Comparison of ENCODE assay signal across 8 mouse cellular contexts in genomic region chr1:59316386-59317051, GRCm38 (mm10). TPM values are rescaled to one million over a fixed set of nuclear protein-coding genes. Genes with fewer than 3 reads are reported as not detected.
DNase-seq lines count a peak whose midpoint lies in the region; ATAC-seq lines count a peak whose summit lies in the region.

No protein-coding gene starts in this region.

- DNase-seq in adrenal gland, postnatal 14 days, result peak; percentile 13
- no peak for DNase-seq in adrenal gland, postnatal 10 days
- DNase-seq in CD4-positive, CD25-positive, alpha-beta regulatory T cell, adult 2 months (ENCODE audit: low read depth, low spot score), result peak; percentile 65
- DNase-seq in cerebellum, postnatal 25 days, result peak; percentile 55 to 62
- DNase-seq in urinary bladder, postnatal 14 days (ENCODE audit: low spot score), result no peak

- H3K27ac ChIP-seq in heart, embryonic 15.5 days, result no peak overlapping the region
- H3K27ac ChIP-seq in liver, embryonic 12.5 days, result no peak overlapping the region
- H3K27ac ChIP-seq in neural tube, embryonic 14.5 days (ENCODE audit: low read depth, low read length), result no peak overlapping the region; the same call in 1 of the 2 replicates

- H3K4me1 ChIP-seq in heart, embryonic 15.5 days (replicated peaks), result peaks cover 6% of the 10 kb centered on the region; the same call in 1 of the 2 replicates
- H3K4me1 ChIP-seq in liver, embryonic 12.5 days, result peaks cover 23% of the 10 kb centered on the region
- peaks cover 19% of the 10 kb centered on the region for H3K4me1 ChIP-seq in neural tube, embryonic 14.5 days (ENCODE audit: control insufficient read depth, insufficient read depth, low read length)

- peaks cover 26% of the 10 kb centered on the region for H3K27me3 ChIP-seq in heart, embryonic 15.5 days
- H3K27me3 ChIP-seq in liver, embryonic 12.5 days (replicated peaks), result no peaks in the 10 kb centered on the region
- no peaks in the 10 kb centered on the region for H3K27me3 ChIP-seq in neural tube, embryonic 14.5 days (ENCODE audit: control insufficient read depth, insufficient read depth, low read length)

- H3K36me3 ChIP-seq in heart, embryonic 15.5 days, result no peaks in the 10 kb centered on the region
- no peaks in the 10 kb centered on the region for H3K36me3 ChIP-seq in liver, embryonic 12.5 days
- no peaks in the 10 kb centered on the region for H3K36me3 ChIP-seq in neural tube, embryonic 14.5 days (ENCODE audit: control insufficient read depth, insufficient read depth, low read length)

- no peaks in the 10 kb centered on the region for H3K9me3 ChIP-seq in heart, embryonic 15.5 days (replicated peaks)
- no peaks in the 10 kb centered on the region for H3K9me3 ChIP-seq in liver, embryonic 12.5 days (replicated peaks)
- no peaks in the 10 kb centered on the region for H3K9me3 ChIP-seq in neural tube, embryonic 14.5 days (ENCODE audit: control insufficient read depth, low read length)

- no peak for ATAC-seq in heart, embryonic 15.5 days (replicated peaks; ENCODE audit: insufficient number of reproducible peaks, insufficient read depth, low FRiP score, low read depth)
- no peak for ATAC-seq in liver, embryonic 12.5 days
- peak; percentile 9; the same call in 1 of the 2 replicates for ATAC-seq in neural tube, embryonic 14.5 days (ENCODE audit: low read depth)

- WGBS in heart, embryonic 15.5 days, result 16% methylated on average over 6 of the region's 6 CpGs
- WGBS in liver, embryonic 12.5 days (ENCODE audit: insufficient replicate concordance), result 18% methylated on average over 6 of the region's 6 CpGs
- WGBS in neural tube, embryonic 14.5 days, result 3% methylated on average over 6 of the region's 6 CpGs

- no peak overlapping the region for H3K9ac ChIP-seq in heart, embryonic 15.5 days
- no peak overlapping the region for H3K9ac ChIP-seq in liver, embryonic 12.5 days
- H3K9ac ChIP-seq in neural tube, embryonic 14.5 days (replicated peaks; ENCODE audit: low read depth, low read length), result no peak overlapping the region

- H3K4me2 ChIP-seq in heart, embryonic 15.5 days, result peak overlapping the region; percentile 46
- H3K4me2 ChIP-seq in liver, embryonic 12.5 days, result peak overlapping the region; percentile 25; the same call in 1 of the 2 replicates
- H3K4me2 ChIP-seq in neural tube, embryonic 14.5 days (ENCODE audit: low read depth, low read length), result peak overlapping the region; percentile 31

- H3K4me3 ChIP-seq in heart, embryonic 15.5 days, result peak overlapping the region; percentile 18; the same call in 1 of the 2 replicates
- H3K4me3 ChIP-seq in liver, embryonic 12.5 days, result no peak overlapping the region
- H3K4me3 ChIP-seq in neural tube, embryonic 14.5 days (ENCODE audit: low read depth, low read length), result no peak overlapping the region

RNA-seq across cellular contexts. Expression of gene Cdk15, which starts 59.8 kb away (rescaled TPM):
- not detected in 2 replicates for total RNA-seq in adrenal gland, postnatal 14 days (2021)
- not detected for total RNA-seq in adrenal gland, postnatal 10 days (2021)
- polyA plus RNA-seq in heart, embryonic 15.5 days (2015; fragmentation: Nextera tagmentation; extraction: Ambion mirVana), result 0.32 and 0.57 TPM in 2 replicates
- polyA plus RNA-seq in liver, embryonic 12.5 days (2016; fragmentation: Nextera tagmentation; extraction: Ambion mirVana), result not detected in 2 replicates
- 1.0 and 1.8 TPM in 2 replicates for polyA plus RNA-seq in neural tube, embryonic 14.5 days (2014; fragmentation: Nextera tagmentation; extraction: Ambion mirVana)

Comparison
In these comparisons a context has a peak if more than half of its experiments do, and no peak if none do; other contexts are left out.
1. DNase-seq: peak in adrenal gland, postnatal 14 days (single experiment), CD4-positive, CD25-positive, alpha-beta regulatory T cell, adult 2 months (single experiment) and cerebellum, postnatal 25 days (2 of 2); none in adrenal gland, postnatal 10 days (single experiment) and urinary bladder, postnatal 14 days (single experiment).
2. Peak in every context shown above with its lines, with median percentiles within 50 percentile points of each other: H3K4me2 ChIP-seq.